8 mouse cellular contexts compared by ENCODE assay signal in genomic region chr14:73552341-73553121, GRCm38 (mm10). TPM values are rescaled to one million over a fixed set of nuclear protein-coding genes. Genes with fewer than 3 reads are reported as not detected.
DNase-seq lines count a peak whose midpoint lies in the region; ATAC-seq and TF ChIP-seq lines count a peak whose summit lies in the region.

No protein-coding gene starts in this region.

- intact Hi-C loops in gastrocnemius, adult 2 months (cut with DNase I) = loop anchor here (1.0 kb wide), 1 partner anchor 28 kb away; no protein-coding TSS in a partner anchor
- intact Hi-C loops in left cerebral cortex, adult 2 months (cut with DNase I) = loop anchor here (1.0 kb wide), 1 partner anchor 27 kb away; the partner anchor contains the start of gene Sucla2

- TF ChIP-seq CTCF in gastrocnemius, adult 2 months (IDR thresholded peaks at IDR 0.05) = peak; percentile 19
- peak; percentile 13 for TF ChIP-seq CTCF in hindbrain, postnatal 0 days (IDR thresholded peaks at IDR 0.05; ENCODE audit: low read depth)
- no peak; the same call in 1 of the 2 replicates for TF ChIP-seq CTCF in left cerebral cortex, adult 2 months (IDR thresholded peaks at IDR 0.05)

- H3K4me3 ChIP-seq in gastrocnemius, adult 2 months = peak overlapping the region; percentile 85
- peak overlapping the region; percentile 91 for H3K4me3 ChIP-seq in hindbrain, postnatal 0 days (ENCODE audit: low read length)
- H3K4me3 ChIP-seq in left cerebral cortex, adult 2 months = peak overlapping the region; percentile 80

- H3K9me3 ChIP-seq in hindbrain, postnatal 0 days (ENCODE audit: low read length) = no peaks in the 10 kb centered on the region

- 0 out of 2 replicates have a peak, but pooled peaks cover 7% of the 10 kb centered on the region for H3K4me1 ChIP-seq in hindbrain, postnatal 0 days (ENCODE audit: insufficient read depth, low read length)

- ATAC-seq in common myeloid progenitor, adult 5-6 weeks (replicated peaks; ENCODE audit: low read depth, poor library complexity, severe bottlenecking) = peak; percentile 99
- peak; percentile 97 for ATAC-seq in hindbrain, postnatal 0 days
- ATAC-seq in megakaryocyte, adult 5-6 weeks (ENCODE audit: poor library complexity, severe bottlenecking) = peak; percentile 99

- H3K9ac ChIP-seq in hindbrain, postnatal 0 days (replicated peaks; ENCODE audit: low read length) = peak overlapping the region; percentile 94

- no peaks in the 10 kb centered on the region for H3K36me3 ChIP-seq in hindbrain, postnatal 0 days (ENCODE audit: insufficient read depth, low read length)

- H3K27me3 ChIP-seq in hindbrain, postnatal 0 days (ENCODE audit: insufficient read depth, low read length) = no peaks in the 10 kb centered on the region

- 3% methylated on average over 61 of the region's 61 CpGs for WGBS in hindbrain, postnatal 0 days

- peak overlapping the region; percentile 75 for H3K4me2 ChIP-seq in hindbrain, postnatal 0 days (ENCODE audit: low read depth, low read length)

- H3K27ac ChIP-seq in gastrocnemius, adult 2 months = peak overlapping the region; percentile 95
- H3K27ac ChIP-seq in hindbrain, postnatal 0 days = peak overlapping the region; percentile 82
- peak overlapping the region; percentile 80 for H3K27ac ChIP-seq in left cerebral cortex, adult 2 months

- peak; percentile 93 for DNase-seq in ZHBTc4 (ENCODE audit: low read depth, low spot score)
- DNase-seq in gastrocnemius, adult 2 months = peak; percentile 99
- peak; percentile 97 for DNase-seq in hindbrain, postnatal 0 days (ENCODE audit: low spot score)
- peak; percentile 93 to 97 for DNase-seq in left cerebral cortex, adult 2 months (ENCODE audit: extremely low spot score in 1 of 2, low spot score in 2 of 2)
- peak; percentile 94 to 95 for DNase-seq in right cerebral cortex, adult 2 months (ENCODE audit: low spot score in 2 of 2)
- peak; percentile 96 for DNase-seq in urinary bladder, postnatal 14 days (ENCODE audit: low spot score)

RNA-seq across cellular contexts. Expression of gene Nudt15, which starts 4.5 kb away (rescaled TPM):
- 2.0 and 5.2 TPM in 2 replicates for total RNA-seq in common myeloid progenitor, adult 5-6 weeks (2017)
- total RNA-seq in gastrocnemius, adult 2 months (2021) = 1 to 10 TPM; 6.7 to 7.2 TPM
- 5.3 and 6.3 TPM in 2 replicates for total RNA-seq in hindbrain, postnatal 0 days (2014; rRNA removed)
- polyA plus RNA-seq in hindbrain, postnatal 0 days (2015; fragmentation: Nextera tagmentation; extraction: Ambion mirVana) = 10.2 and 10.3 TPM in 2 replicates
- 1 to 10 TPM; 5.2 to 6.0 TPM for total RNA-seq in left cerebral cortex, adult 2 months (2021)
- 2.8 and 4.6 TPM in 2 replicates for total RNA-seq in megakaryocyte, adult 5-6 weeks (2015)
- 1.9 and 3.2 TPM in 2 replicates for total RNA-seq in megakaryocyte, adult 5-6 weeks (2017)

RNA-seq across cellular contexts. Expression of gene Sucla2, which starts 27.4 kb away (rescaled TPM):
- total RNA-seq in common myeloid progenitor, adult 5-6 weeks (2017) = 116 and 162 TPM in 2 replicates
- 100 to 1,000 TPM; 428 to 488 TPM for total RNA-seq in gastrocnemius, adult 2 months (2021)
- total RNA-seq in hindbrain, postnatal 0 days (2014; rRNA removed) = 65.4 and 73.9 TPM in 2 replicates
- 157 and 160 TPM in 2 replicates for polyA plus RNA-seq in hindbrain, postnatal 0 days (2015; fragmentation: Nextera tagmentation; extraction: Ambion mirVana)
- 100 to 1,000 TPM; 143 to 160 TPM for total RNA-seq in left cerebral cortex, adult 2 months (2021)
- total RNA-seq in megakaryocyte, adult 5-6 weeks (2015) = 57.8 and 64.9 TPM in 2 replicates
- total RNA-seq in megakaryocyte, adult 5-6 weeks (2017) = 105 and 109 TPM in 2 replicates

RNA-seq across cellular contexts. Expression of gene Med4, which starts 42.7 kb away (rescaled TPM):
- total RNA-seq in common myeloid progenitor, adult 5-6 weeks (2017) = 51.7 and 63.4 TPM in 2 replicates
- total RNA-seq in gastrocnemius, adult 2 months (2021) = 10 to 100 TPM; 13.4 to 16.1 TPM
- total RNA-seq in hindbrain, postnatal 0 days (2014; rRNA removed) = 19.4 and 20.8 TPM in 2 replicates
- 77.1 and 79.1 TPM in 2 replicates for polyA plus RNA-seq in hindbrain, postnatal 0 days (2015; fragmentation: Nextera tagmentation; extraction: Ambion mirVana)
- 10 to 100 TPM; 26.6 to 26.9 TPM for total RNA-seq in left cerebral cortex, adult 2 months (2021)
- total RNA-seq in megakaryocyte, adult 5-6 weeks (2015) = 29.7 and 32.8 TPM in 2 replicates
- 51.0 and 51.3 TPM in 2 replicates for total RNA-seq in megakaryocyte, adult 5-6 weeks (2017)

Comparison
In these comparisons a context has a peak if more than half of its experiments do, and no peak if none do; other contexts are left out.
1. Peak in every context shown above with its lines: DNase-seq, ATAC-seq, H3K4me3 ChIP-seq and H3K27ac ChIP-seq.